Mouse (Mus musculus) forebrain, embryonic 13.5 days (tissue): ENCODE results near the gene Serp1. TPM values are rescaled to one million over a fixed set of nuclear protein-coding genes. Genes with fewer than 3 reads are reported as not detected.
A peak's percentile ranks its signal among the peaks of the same experiment; 100 is the strongest.

Experiments used
- ATAC-seq: fragments of 200-750 bp; cut with Nextera tagmentation; 2 replicates; pipeline ENCODE4 v1.8.0; 2017
- H3K27ac ChIP-seq: fragments of 300-500 bp; sonication (generic); 2 replicates; pipeline ENCODE4 v1.5.1; 2015; ENCODE audit warnings: inconsistent platforms, mild to moderate bottlenecking, moderate library complexity
- H3K27me3 ChIP-seq: fragments of 300-500 bp; sonication (generic); 2 replicates; pipeline ENCODE4 v1.6.1; 2015; ENCODE audit warnings: mild to moderate bottlenecking, inconsistent platforms
- H3K36me3 ChIP-seq: fragments of 300-500 bp; sonication (generic); 2 replicates; pipeline ENCODE4 v1.6.1; 2015; ENCODE audit warnings: mild to moderate bottlenecking, inconsistent platforms; ENCODE audit not compliant: poor library complexity, severe bottlenecking
- H3K4me1 ChIP-seq: fragments of 300-500 bp; sonication (generic); 2 replicates; pipeline ENCODE4 v1.6.1; 2015; ENCODE audit warnings: inconsistent platforms
- H3K4me2 ChIP-seq: fragments of 300-500 bp; sonication (generic); 2 replicates; pipeline ENCODE4 v1.6.1; 2015; ENCODE audit warnings: inconsistent platforms, mild to moderate bottlenecking, moderate library complexity
- H3K4me3 ChIP-seq: fragments of 300-500 bp; sonication (generic); 2 replicates; pipeline ENCODE4 v1.5.1; 2015; ENCODE audit warnings: mild to moderate bottlenecking, inconsistent platforms
- H3K9ac ChIP-seq: fragments of 300-500 bp; sonication (generic); 2 replicates; pipeline ENCODE4 v1.6.1; 2015; ENCODE audit warnings: mild to moderate bottlenecking, inconsistent platforms
- H3K9me3 ChIP-seq: fragments of 300-500 bp; sonication (generic); replicated peaks from 2 replicates; pipeline ENCODE4 v1.6.1; 2016; ENCODE audit warnings: inconsistent platforms
- WGBS: fragments of 180-500 bp; shearing (Covaris S2); methylation state at CpG from one replicate; pipeline ENCODE4 v1.1.7; 2015; 5-methylcytosine and 5-hydroxymethylcytosine counted together
- polyA plus RNA-seq: library from polyadenylated mRNA; unstranded; fragments of >200 nt; fragmentation: Nextera tagmentation; extraction: Ambion mirVana; gene quantifications from 2 replicates; pipeline ENCODE4 v1.2.1, GENCODE M21; 2015

The Serp1 gene
- polyA plus RNA-seq: 99.0 and 99.3 TPM in 2 replicates

- Histone ChIP-seq H3K27ac (peak within 1 kb of the TSS; percentile 92), H3K36me3 (peaks cover 17% of the 10 kb centered on the region), H3K27me3 (no peaks in the 10 kb centered on the region), H3K4me1 (peaks cover 25% of the 10 kb centered on the region), H3K9me3 (no peaks in the 10 kb centered on the region), H3K9ac (peak within 1 kb of the TSS; percentile 94), H3K4me2 (peak within 1 kb of the TSS; percentile 80), H3K4me3 (peak within 1 kb of the TSS; percentile 93)
- peak; percentile 99 for ATAC-seq
- under 1% methylated on average over 48 of the region's 57 CpGs for WGBS
Measured at GRCm38 (mm10) chr3:58525652-58526407, at the start of gene Serp1, which contains the start of gene Eif2a. Gene Serp1 (minus strand): TSS chr3:58525892. Gene Eif2a (plus strand): TSS chr3:58525821.

GRCm38 (mm10) chr3:58570821-58571220 is 45.1 kb upstream of the Serp1 start:
- Histone ChIP-seq H3K4me2 (no peak overlapping the region), H3K4me1 (no peaks in the 10 kb centered on the region), H3K27ac (no peak overlapping the region), H3K4me3 (no peak overlapping the region), H3K36me3 (no peaks in the 10 kb centered on the region), H3K9ac (no peak overlapping the region), H3K27me3 (no peaks in the 10 kb centered on the region), H3K9me3 (no peaks in the 10 kb centered on the region)
- WGBS: 92% methylated on average over 3 of the region's 3 CpGs
- ATAC-seq: no peak

- Histone ChIP-seq H3K4me2 (no peak overlapping the region), H3K27me3 (no peaks in the 10 kb centered on the region), H3K4me1 (no peaks in the 10 kb centered on the region), H3K4me3 (no peak overlapping the region), H3K9me3 (no peaks in the 10 kb centered on the region), H3K9ac (no peak overlapping the region), H3K27ac (no peak overlapping the region), H3K36me3 (peaks cover 18% of the 10 kb centered on the region)
- ATAC-seq: no peak
- 21% methylated on average over 2 of the region's 2 CpGs for WGBS
Measured at GRCm38 (mm10) chr3:58561437-58561836, 35.7 kb upstream of the Serp1 start.

- Histone ChIP-seq H3K9ac (no peak overlapping the region), H3K9me3 (no peaks in the 10 kb centered on the region), H3K4me3 (no peak overlapping the region), H3K27me3 (no peaks in the 10 kb centered on the region), H3K27ac (no peak overlapping the region), H3K4me2 (no peak overlapping the region), H3K4me1 (no peaks in the 10 kb centered on the region), H3K36me3 (peaks cover 34% of the 10 kb centered on the region)
- no peak for ATAC-seq
- 26% methylated on average over 2 of the region's 2 CpGs for WGBS
Measured at GRCm38 (mm10) chr3:58559887-58560286, 34.2 kb upstream of the Serp1 start.

DNA sequence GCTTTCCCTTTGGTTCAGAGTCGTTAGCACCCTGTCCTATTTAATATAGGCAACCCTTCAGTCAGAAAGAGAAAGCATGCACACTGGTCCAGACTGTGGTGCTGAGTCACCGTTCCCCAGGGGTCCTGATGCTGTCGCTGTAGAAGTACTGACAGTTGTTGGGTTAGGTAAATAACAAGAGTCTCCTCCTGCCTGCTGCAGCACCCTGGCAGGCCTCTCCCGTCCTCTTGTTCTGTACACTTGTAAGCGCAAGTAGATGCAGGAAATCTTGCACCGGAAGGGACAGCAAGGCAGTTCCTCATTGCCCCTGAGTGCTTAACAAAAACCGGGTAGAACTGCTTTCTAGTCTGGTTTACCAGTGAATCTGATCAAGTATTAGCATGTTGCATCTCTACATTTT is 31.0 kb upstream of the Serp1 start:
- H3K27ac ChIP-seq: no peak overlapping the region
- WGBS: 83% methylated on average over 7 of the region's 7 CpGs
- H3K36me3 ChIP-seq: peaks cover 64% of the 10 kb centered on the region
- no peak overlapping the region for H3K9ac ChIP-seq
- no peak overlapping the region for H3K4me3 ChIP-seq
- H3K4me2 ChIP-seq: no peak overlapping the region
- no peaks in the 10 kb centered on the region for H3K9me3 ChIP-seq
- H3K27me3 ChIP-seq: no peaks in the 10 kb centered on the region
- no peaks in the 10 kb centered on the region for H3K4me1 ChIP-seq
- no peak for ATAC-seq

DNA sequence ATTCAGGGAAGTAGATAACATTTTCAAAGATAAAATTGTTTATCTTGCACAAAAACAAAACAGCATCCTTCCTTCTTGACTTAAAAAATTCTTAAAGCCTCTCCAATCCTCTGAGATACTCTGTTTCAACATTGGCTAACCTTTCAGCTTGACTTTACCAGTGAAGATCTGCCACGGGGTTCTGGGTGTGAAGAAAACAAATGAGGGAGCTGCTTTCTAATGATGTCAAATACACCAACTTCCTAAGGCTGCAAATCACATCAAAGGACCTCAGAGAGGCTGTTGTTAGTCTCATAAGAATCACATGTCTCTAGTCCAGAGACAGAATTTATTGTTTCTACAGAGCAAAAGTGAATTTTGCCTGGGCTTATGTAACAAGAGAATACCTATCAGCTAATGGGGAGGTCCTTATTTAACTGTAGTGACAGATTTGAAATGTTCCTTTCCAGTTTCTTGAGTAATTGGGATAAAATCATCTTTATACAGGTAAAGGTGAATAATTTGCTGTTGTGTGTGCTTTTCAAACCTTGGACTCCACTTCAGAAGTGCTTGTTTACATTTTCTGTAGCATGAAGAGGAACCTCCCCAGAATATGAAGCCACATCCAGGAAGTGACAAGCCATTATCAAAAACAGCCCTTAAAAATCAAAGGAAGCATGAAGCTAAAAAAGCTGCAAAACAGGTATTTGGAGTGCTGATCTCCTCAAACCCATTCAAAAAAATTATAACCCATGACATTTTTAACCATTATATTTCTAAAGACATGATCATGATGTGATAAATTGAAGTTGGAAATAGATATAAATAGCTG is 26.5 kb upstream of the Serp1 start:
- Histone ChIP-seq H3K27me3 (no peaks in the 10 kb centered on the region), H3K4me1 (no peaks in the 10 kb centered on the region), H3K4me2 (no peak overlapping the region), H3K9ac (no peak overlapping the region), H3K27ac (no peak overlapping the region), H3K4me3 (no peak overlapping the region), H3K36me3 (peaks cover 83% of the 10 kb centered on the region), H3K9me3 (no peaks in the 10 kb centered on the region)
- no peak for ATAC-seq
- 82% methylated on average over 1 of the region's 1 CpGs for WGBS

GRCm38 (mm10) chr3:58536573-58536972 is 10.9 kb upstream of the Serp1 start:
- WGBS: 91% methylated on average over 3 of the region's 3 CpGs
- Histone ChIP-seq H3K36me3 (peaks cover 59% of the 10 kb centered on the region), H3K4me2 (no peak overlapping the region), H3K27me3 (no peaks in the 10 kb centered on the region), H3K9ac (no peak overlapping the region), H3K9me3 (no peaks in the 10 kb centered on the region), H3K4me3 (no peak overlapping the region), H3K27ac (no peak overlapping the region), H3K4me1 (no peaks in the 10 kb centered on the region)
- ATAC-seq: no peak

DNA sequence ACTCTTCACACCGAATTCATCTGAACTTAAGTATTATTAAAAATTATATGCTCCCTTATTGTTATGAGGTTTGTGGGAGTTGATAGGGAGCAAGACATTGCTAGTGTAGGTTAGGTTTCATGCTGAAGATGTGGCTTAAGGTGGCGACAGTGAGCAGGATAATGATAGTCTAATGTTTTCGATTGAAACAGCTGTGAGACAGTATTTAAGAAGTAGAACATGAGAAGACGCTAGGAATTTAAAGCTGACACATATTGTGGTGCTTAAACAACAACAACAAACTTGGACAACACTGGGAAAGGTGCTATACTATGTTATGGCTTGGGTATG is 681 bp upstream of the Serp1 start:
- ATAC-seq: no peak
- Histone ChIP-seq H3K4me3 (peak overlapping the region; percentile 93), H3K9me3 (no peaks in the 10 kb centered on the region), H3K4me1 (peaks cover 25% of the 10 kb centered on the region), H3K9ac (peak overlapping the region; percentile 94), H3K4me2 (peak overlapping the region; percentile 80), H3K27me3 (no peaks in the 10 kb centered on the region), H3K27ac (peak overlapping the region; percentile 25; the same call in 1 of the 2 replicates), H3K36me3 (peaks cover 17% of the 10 kb centered on the region)
- 6% methylated on average over 4 of the region's 4 CpGs for WGBS

GRCm38 (mm10) chr3:58525166-58525565 is 526 bp downstream of the Serp1 start:
- peak; percentile 56 for ATAC-seq
- WGBS: under 1% methylated on average over 40 of the region's 40 CpGs

DNA sequence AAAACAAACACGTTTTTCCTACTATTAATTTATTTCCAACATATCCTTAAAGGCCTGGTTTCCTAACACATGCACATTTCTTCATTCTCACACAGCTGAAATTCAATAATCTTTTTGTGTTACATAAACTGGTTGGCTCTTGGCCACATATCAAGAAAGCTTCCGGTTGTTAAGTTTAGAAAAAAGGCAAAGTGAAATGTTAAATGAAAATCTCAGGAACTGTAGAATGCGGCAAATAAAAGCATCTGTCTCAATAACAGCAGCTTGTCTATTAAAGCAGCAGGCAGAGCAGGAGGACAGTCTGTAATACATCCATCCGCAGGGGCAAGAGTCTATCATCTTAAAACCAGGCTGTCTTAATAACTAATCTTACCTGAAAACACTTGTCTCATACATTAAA is 1.4 kb downstream of the Serp1 start:
- Histone ChIP-seq H3K4me2 (peak overlapping the region; percentile 80), H3K9ac (peak overlapping the region; percentile 94; the same call in 1 of the 2 replicates), H3K27ac (no peak overlapping the region), H3K4me3 (peak overlapping the region; percentile 93), H3K4me1 (peaks cover 25% of the 10 kb centered on the region), H3K9me3 (no peaks in the 10 kb centered on the region), H3K36me3 (peaks cover 17% of the 10 kb centered on the region), H3K27me3 (no peaks in the 10 kb centered on the region)
- ATAC-seq: no peak
- 64% methylated on average over 4 of the region's 4 CpGs for WGBS

More at GRCm38 (mm10) chr3:58525166-58525565, 526 bp downstream of the Serp1 start:
- Histone ChIP-seq H3K27ac (peak overlapping the region; percentile 92), H3K9ac (peak overlapping the region; percentile 94), H3K9me3 (no peaks in the 10 kb centered on the region), H3K4me2 (peak overlapping the region; percentile 80), H3K4me3 (peak overlapping the region; percentile 93), H3K27me3 (no peaks in the 10 kb centered on the region), H3K36me3 (peaks cover 17% of the 10 kb centered on the region), H3K4me1 (peaks cover 25% of the 10 kb centered on the region)

- H3K4me2 ChIP-seq: no peak overlapping the region
- H3K27me3 ChIP-seq: no peaks in the 10 kb centered on the region
- ATAC-seq: no peak
- no peak overlapping the region for H3K27ac ChIP-seq
- no peak overlapping the region for H3K9ac ChIP-seq
- peaks cover 17% of the 10 kb centered on the region for H3K36me3 ChIP-seq
- peaks cover 25% of the 10 kb centered on the region for H3K4me1 ChIP-seq
- 97% methylated on average over 3 of the region's 3 CpGs for WGBS
- H3K9me3 ChIP-seq: no peaks in the 10 kb centered on the region
- H3K4me3 ChIP-seq: no peak overlapping the region
Measured at GRCm38 (mm10) chr3:58523386-58523785, 2.3 kb downstream of the Serp1 start.

GRCm38 (mm10) chr3:58521361-58521760 is 4.3 kb downstream of the Serp1 start:
- no peak for ATAC-seq
- no peaks in the 10 kb centered on the region for H3K9me3 ChIP-seq
- peaks cover 17% of the 10 kb centered on the region for H3K36me3 ChIP-seq
- 84% methylated on average over 2 of the region's 2 CpGs for WGBS
- H3K4me3 ChIP-seq: no peak overlapping the region
- H3K4me1 ChIP-seq: peaks cover 14% of the 10 kb centered on the region
- no peak overlapping the region for H3K27ac ChIP-seq
- no peak overlapping the region for H3K9ac ChIP-seq
- H3K27me3 ChIP-seq: no peaks in the 10 kb centered on the region
- H3K4me2 ChIP-seq: no peak overlapping the region
